Mouse (Mus musculus) ES-E14 (cell line): ENCODE measurements at regions not wholly inside any gene's neighbourhood (a gene's known extent, or its start where the extent isn't known, plus 50 kb on each side); places are given as distances from the start of the nearest gene placed in this dataset.

Source experiments
- CHD2 ChIP-seq: IDR thresholded peaks from 2 replicates; pipeline ENCODE4 v1.6.1; 2014; ENCODE audit warnings: mild to moderate bottlenecking, low read depth, low read length, inconsistent platforms
- HCFC1 ChIP-seq: IDR thresholded peaks from 2 replicates; pipeline ENCODE4 v1.6.1; 2012; ENCODE audit warnings: low read length, inconsistent platforms, borderline replicate concordance; ENCODE audit not compliant: insufficient read depth
- MAFK ChIP-seq: IDR thresholded peaks from 2 replicates; pipeline ENCODE4 v1.6.1; 2014; ENCODE audit warnings: mild to moderate bottlenecking, low read depth, low read length, inconsistent platforms; ENCODE audit not compliant: insufficient read depth

DNA sequence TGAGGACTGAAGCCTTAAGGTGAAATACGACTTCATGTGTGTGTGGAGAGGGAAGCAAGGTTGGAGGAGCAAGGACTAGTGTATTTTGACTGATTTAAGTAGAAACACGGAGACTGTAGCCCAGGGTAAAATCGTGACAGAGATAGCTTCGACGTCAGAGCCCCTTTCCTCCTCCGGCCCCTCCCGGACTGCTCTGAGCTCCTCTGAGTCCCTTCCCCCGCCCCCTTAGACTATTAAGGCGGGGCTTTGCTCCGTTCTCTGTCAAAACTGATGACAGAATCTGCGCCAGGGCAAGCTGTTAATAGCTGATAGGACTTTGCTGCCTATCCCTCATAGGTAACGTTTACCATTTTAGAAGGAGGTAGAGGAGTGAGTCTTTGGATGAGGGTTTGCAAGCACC, 62.0 kb upstream of the Frmpd3 start:
- no peak for TF ChIP-seq CHD2
- no peak for TF ChIP-seq MAFK
- no peak for TF ChIP-seq HCFC1
